Mouse (Mus musculus): ENCODE results near the gene Tspan9.

The Tspan9 gene

DNA sequence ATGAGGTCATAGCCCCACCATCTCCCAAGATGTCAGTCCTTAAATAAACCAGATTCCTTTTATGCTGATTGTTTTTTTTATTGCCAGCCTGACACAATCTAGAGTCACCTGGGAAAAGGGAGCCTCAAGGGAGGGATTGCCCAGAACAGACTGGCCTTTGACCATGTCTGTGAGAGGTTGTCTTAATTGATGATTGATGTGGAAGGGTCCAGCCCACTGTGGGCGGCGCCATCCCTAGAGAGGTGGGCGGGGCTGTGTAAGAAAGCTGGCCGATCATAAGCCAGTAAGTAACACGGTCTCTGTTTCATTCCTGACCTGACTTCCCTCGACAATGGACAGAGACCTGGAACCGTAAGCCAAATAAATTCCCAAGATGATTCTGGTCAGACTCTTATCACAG lies 124.3 kb downstream of the Tspan9 start:
- CTCF ChIA-PET = no interaction called here

DNA sequence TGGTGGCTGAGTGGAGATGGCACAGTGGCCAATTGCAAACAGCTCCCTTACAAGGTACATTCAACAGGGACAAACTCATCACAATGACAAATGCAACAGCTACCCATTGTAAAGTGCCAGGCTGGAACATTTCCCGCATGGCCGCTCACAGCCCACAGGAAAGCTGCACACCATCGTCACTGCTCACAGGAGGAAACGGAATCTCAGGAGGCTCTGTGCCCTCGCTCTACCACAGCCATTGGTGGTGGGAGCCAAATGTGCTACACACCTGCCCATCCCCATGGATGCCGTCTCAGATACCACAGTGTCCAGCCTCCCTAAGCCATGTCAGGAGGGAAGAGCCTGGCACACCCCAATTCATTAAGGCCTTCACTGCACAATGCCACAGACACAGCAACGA lies 128.1 kb downstream of the Tspan9 start:
- CTCF ChIA-PET = no interaction called here

DNA sequence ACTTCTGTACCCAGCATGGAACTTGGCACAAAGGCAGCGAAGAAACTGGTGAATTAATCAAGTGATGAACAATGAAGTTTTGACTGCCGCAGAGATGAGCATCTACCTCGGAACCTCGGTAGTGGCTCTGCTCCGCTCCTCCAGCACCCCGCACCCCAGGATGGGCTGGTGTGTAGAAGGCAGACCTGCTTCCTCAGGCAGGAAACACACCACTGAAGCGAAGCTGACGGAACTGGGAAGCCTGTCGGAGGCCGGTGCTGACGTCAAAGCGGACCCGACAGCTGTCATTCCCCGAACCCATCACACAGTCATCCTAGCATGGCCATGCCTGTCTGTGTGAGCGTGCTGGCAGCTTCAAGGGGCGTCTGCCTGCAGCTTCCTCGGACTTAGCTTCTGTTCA lies 131.6 kb downstream of the Tspan9 start:
- CTCF ChIA-PET = no interaction called here

DNA sequence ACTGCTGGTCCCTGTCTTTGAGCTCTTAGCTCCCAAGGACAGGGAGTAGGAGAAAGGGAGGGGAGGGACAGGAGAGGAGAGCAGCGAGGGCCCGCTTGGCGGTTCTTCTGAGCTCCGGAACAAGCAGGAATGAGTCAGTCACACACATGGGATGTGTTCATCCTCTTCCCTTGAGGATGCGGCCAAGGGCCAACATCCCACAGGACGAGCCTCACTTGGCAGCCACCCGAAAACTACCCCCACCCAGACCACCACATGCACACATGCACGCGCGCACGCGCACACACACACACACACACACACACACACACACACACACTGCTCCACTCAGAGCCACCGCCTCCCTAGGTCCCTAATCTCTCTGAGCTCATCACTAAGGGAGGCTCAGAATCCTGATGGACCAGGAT lies 132.3 kb downstream of the Tspan9 start:
- CTCF ChIA-PET = no interaction called here

DNA sequence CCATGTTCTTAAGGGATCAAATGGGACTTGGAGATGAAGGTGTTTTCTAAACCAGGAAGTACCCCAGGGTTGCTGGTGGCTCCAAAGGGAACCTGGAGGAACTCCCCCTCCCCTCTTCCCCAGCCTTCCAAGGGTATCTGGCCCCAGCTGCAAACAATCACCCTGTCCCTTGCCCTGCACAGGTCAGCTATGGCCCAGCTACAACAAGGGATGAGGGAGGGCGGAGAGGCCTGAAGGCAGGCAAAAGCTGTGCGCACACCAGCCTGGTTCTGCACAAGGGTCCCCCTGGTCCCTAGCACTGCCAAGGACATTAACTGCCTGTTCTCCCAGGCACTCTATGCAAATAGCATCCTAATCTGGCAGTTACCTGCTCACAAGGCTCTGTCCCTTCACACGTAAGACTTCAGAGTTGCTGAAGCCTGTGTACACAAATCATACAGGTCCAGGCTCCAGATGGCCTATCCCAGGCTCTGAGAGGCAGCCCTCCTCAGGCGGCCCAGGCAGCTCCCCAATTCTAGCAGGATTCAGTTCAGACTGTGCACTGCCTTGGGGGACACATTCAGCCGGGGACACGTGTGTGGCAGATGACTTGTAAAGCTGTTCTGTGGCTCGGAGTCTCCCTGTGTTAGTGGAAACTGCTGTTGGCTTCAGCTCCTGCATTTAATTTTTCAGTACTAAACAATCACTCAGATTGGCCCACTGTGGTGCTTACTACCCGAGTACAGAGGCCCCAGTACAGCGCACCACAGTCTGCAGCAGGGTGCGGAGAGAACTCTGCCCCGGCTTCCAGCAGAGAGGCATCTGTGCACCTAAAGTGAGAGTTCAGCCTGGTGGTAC lies 133.0 kb downstream of the Tspan9 start:
- CTCF ChIA-PET = no interaction called here

DNA sequence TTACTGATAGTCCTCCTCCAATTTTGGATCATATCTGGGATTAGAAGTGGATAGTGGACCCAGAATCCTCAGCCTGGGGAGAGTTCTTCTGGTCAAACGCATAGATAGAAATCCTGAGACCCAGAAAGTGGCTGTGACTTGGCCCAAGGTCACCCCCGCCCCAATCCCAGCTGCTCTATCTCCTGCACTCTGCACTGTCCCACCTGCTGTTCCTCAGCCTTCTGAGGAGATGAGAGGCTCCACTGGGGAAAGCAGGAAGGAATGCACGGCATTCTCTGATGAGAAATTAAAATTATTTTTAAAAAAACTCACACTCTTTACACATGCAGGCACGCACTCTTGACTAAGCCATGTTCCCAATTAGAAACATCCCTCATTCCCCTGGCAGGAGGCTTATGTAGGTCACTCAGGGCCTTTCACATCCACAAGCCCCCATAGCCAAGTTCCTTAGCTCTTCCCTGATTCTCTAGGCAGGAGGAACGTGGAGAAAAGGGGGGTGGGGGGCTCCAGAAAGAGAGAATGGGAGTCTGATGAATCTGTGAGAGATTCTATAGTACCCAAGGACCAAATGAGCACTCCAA lies 135.3 kb downstream of the Tspan9 start:
- CTCF ChIA-PET = no interaction called here

DNA sequence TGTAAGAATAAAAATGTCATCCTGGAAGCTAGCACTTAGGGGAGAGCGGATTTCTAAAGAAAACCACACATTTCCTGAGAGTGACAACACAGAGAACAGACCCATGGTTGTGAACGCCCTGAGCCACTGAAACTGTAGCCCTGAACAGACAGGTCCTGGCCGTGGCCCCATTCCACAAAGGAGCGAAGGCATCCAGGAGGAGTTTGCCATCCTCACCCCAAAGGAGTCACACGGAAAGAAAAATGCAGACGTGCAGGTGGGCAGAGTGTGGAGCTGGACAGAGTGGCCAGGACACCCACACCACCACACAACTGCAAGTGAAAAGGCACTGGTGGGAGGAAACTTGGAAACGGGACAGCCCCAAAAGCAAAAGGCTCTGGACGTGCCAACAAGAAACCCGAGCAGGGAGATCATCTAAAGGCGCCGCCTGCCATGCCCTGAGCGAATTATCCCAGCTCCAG lies 136.1 kb downstream of the Tspan9 start:
- CTCF ChIA-PET = no interaction called here

DNA sequence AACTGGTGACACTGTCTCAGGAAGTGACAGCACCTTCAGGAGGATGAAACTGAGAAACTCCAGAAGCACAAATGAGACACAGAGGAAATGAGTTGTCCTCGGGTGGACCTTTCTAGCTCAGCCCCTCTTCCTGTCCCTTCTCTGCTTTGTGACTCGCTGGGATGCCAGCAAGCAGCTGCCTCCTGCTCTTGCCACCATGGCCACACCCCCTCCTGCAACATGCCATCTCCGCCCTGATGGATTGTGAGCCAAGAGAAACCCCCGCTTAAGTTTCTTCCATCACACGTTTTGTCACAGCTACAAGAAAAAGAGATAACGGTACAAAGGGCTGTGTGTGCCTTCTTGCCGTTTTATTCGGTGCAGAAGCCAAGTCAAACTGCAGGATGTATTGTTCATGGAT lies 137.2 kb downstream of the Tspan9 start:
- CTCF ChIA-PET = no interaction called here

DNA sequence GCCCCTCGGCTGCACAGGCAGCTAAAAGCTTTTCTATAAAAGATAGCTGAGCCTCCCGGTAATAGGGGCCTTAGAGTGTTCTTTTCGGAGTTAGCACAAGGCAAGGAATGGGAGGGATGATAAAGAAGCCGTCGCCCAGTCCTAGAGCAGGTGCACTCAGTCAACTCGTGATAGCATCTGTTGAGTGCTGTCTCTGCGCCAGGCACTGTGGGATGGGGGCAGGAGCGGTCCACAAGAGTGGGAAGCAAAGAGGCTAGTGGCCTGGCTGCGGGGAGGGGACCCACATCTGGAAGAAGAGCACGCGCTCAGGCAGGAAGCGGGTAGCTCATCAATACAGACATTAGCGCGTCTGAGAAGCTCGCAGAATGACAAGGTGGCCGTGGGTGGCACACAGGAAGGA lies 138.8 kb downstream of the Tspan9 start:
- CTCF ChIA-PET = no interaction called here

DNA sequence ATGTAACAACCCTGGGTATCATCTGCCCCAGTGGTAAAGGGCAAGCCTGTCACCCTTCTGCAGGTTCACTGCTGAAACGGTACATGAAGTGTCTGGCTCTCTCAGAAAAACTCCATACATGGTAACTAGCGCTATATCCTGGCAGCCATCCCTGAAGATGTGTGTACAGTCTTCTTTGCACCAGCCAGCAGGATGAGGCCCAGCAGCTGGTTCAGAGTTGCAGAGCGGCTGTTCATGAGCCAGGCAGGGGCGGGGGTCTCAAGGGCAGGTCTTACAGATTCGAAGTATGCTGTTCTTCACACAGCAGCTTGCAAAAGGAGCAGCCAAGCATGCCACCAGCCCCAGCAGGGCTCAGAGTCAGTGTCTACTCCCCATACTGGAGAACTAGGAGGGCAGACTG lies 139.9 kb downstream of the Tspan9 start:
- CTCF ChIA-PET = no interaction called here

DNA sequence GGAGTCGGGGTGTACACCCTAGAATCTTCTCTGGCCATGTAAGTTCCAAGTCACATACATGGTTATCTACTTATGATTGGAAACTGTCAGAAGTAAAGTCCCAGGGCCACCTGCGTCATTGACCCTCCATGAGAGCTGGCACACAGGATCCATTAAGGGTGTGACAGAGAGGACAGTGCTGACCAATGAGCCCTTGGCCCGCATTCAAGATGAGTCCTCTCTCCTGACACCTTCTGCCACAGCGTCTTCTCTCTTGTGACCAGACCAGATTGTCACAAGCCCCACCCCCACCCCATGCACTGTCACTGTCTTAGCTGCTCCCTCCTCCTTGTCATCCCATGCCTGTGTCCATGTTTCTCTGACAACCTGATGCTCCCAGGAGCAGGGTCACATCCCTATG lies 140.7 kb downstream of the Tspan9 start:
- CTCF ChIA-PET = interaction anchor here (0.6 kb wide), 1 partner anchor 56 kb away, joined by 3 read pairs; no protein-coding TSS in a partner anchor

DNA sequence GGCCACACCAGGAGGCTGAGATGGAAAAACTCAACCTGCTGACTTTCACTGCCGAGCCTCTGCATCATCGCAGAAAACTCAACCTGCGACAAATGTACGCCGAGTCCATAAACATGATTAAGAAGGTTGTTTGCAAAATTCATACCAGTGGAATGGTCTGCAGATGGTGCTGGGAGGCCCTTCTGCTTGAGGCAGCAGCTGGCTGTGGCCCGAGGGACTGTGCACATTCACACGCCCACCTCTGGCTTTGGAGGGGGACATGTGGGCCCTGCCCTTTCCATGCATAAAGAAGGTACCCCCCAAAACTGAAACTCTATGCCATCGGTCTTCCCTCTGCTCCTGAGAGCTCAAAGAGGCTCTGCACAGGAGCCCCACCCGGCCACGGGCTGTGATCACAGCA lies 141.3 kb downstream of the Tspan9 start:
- CTCF ChIA-PET = no interaction called here

DNA sequence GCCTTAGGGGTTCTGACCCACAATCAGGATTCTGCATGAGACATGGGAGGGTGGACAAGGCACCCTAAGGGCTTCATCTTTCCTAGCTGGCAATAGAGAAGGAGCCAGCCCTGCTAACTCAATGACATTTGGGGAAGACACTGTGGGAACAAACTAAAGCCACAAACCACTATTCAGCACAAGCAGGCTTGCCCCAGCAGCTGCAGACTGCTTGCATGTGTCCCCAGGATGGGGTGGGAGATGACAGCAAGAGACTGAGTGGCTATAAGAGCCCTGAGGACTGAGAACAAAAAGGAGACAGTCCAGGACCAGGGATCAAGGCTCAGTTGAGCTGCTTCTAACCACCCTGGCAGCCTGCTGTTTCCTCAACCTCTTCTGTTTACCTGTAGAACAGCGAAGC lies 141.8 kb downstream of the Tspan9 start:
- CTCF ChIA-PET = no interaction called here

DNA sequence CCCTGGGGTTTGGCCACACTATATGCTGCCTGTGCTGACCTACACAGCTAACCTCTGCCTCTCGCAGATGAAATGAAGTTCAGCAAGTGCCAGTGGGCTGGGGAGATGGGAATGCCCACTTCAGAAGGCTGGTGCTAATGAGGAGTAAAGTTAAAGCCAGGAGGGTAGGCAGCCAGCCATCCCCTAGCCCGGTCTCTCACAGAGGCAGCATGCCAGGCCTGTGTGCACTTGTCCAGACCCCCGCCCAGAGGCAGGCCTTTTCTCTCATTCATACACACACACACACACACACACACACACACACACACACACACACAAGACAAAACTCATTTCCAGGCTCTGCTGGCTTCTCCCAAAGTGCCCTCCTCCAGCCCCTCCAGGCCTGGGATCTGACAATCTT lies 142.6 kb downstream of the Tspan9 start:
- CTCF ChIA-PET = interaction anchor here (0.8 kb wide), 1 partner anchor 366 kb away, joined by 4 read pairs; no protein-coding TSS in a partner anchor

DNA sequence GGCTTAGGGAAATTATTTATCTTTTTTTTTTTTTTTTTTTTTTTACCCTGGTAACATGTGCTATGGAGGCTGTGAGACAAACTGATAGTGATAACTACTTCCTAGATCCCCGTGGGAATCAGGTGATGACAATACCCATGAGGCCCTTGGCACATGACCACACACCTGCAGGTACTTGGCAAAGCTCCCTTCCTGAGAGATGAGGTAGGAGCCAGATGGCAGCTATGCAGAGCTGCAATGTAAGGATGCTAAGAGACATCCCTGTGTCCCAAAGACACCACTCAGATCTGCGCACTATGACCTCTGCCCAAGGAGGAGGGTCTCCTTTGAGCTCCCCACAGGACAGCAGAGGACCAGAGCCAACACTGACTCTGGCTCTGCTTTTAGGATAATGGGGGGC lies 144.3 kb downstream of the Tspan9 start:
- CTCF ChIA-PET = interaction anchor here (0.7 kb wide), 1 partner anchor 263 kb away, joined by 19 read pairs; no protein-coding TSS in a partner anchor

DNA sequence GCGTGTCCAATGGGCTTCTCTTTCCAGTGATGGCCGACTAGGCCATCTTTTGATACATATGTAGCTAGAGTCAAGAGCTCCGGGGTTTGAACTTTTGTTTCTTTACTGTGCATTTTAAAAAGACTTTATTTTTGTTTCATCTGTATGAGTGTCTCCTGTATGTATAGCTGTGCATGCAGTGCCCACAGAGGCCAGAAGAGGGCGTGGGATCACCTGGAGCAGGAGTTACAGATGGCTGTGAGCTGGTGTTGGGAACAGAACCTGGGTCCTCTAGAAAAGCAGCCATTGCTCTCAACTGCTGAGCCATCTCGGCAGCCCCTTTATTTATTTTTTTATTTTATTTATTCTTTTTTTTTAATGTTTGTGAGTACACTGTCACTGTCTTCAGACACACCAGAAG lies 146.5 kb downstream of the Tspan9 start:
- CTCF ChIA-PET = no interaction called here

DNA sequence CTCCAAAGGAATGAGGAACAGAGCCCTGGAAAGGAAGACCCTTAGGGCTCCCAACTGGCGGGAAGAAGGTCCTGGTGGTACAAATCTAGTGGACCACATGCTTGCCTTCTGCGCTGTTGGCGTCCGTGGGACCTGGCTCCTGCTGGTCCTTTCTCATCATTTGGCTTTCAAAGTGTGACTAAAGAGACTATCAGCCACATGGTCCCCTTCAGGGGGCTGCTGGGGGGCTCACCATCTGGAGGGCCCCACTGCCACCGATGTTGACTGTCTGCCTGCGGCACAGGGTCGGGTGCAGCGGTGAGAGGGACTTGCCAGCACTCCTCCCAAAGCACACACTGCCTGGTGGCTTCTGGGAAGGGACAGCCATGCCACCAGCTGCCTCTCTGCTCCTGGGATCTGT lies 150.4 kb downstream of the Tspan9 start:
- CTCF ChIA-PET = no interaction called here

DNA sequence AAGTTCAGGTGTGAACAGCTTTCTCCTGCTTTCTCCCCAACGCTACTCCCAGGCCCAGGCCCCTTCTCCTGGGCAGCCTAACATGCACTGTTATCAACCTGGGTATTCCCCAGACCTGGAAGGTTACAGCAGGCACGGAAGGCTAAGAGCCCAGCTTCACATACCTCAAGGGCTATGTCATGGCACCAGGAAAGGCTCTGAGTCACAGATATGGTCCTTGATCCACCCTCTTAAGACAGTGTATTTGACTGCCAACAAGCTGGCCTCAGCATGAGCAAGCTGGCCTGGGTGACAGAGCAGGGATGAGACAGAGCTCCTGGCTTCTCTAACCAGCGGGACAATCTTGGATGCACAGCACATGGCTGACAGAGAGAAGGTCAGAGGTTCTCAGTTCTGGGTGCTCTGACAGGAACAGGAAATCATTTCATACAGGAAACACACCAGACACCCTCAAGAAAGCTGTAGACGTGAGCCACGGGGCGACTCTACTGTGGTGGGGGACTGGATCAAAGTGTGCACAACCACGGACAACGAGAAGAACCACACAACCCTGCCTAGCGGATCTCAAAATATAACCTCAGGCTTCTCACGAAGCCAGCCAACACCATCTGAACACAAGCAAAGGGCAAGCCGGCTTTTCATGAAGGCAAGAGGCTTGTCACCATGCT lies 151.8 kb downstream of the Tspan9 start:
- CTCF ChIA-PET = no interaction called here

DNA sequence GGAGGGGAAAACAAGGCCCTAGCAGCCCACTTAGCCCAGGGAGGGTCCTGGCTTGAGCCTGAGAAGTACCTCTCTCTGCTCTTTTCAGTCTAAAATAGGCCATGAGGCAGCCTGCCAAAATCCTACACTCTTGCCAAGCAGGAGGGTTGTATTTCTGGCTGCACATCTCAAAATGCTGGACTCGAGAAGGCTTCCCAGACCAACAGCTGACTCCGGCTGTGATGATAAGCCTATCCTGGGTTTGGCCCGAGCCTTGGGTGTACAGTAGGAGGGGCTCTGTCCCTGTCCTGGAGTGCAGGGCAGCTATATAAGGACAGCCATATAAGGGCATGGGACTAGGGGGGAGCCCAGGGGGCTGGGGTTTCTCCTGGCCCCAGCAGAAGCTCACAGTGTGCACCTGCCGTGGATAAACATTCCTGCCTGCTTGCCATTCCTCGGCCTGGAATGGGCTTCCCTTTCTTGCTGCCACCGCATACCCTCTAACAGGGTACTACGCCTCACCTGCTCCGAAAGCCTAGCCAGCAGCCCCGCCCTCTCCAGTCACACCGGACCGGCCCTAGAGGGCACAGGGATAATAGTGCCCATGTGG lies 153.7 kb downstream of the Tspan9 start:
- CTCF ChIA-PET = no interaction called here

DNA sequence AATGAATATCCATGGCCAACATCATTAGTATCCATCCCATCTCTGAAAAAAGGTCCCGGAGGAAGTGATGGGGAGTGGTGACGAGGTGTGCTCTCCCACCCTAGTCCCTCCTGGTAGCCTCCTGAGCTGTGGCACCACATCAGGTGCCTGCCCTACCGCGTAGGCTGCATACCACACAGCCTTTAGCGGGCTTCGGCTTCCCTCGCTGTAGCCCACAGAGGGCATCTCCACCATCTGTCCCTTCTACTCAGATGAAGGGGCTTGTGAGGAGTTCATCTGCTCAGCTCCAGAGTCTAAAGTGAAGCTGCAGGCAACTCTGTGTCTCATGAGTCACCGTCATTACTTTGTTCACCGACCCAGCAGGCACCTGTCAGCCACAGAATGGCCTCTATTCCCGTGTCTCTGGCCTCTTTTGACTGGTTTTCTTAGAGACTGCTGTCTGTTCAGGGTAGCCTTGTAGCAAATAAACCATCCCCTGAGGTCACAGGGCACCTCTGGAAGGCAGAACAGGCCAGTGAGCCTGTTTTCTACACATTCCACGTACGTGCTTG lies 154.4 kb downstream of the Tspan9 start:
- CTCF ChIA-PET = no interaction called here

DNA sequence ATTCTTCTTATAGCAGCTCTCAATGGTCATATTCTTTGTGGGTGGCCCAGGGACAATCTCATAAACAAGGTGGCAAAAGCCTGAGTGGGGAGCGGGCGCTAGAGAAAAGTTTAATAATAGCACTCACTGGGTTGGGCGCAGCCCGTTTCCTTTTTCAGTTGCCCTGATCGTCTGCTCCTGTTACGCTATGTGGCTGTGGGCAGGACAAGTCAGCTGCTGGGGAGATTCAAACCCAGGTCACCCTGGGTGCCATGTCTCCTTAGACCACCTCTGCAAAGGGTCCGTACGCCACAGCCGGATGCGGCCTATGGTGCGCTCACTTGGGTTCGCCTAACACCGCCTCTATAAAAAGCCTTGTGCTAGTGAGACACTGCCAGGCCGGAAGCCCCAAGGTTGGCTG lies 156.0 kb downstream of the Tspan9 start:
- CTCF ChIA-PET = no interaction called here

DNA sequence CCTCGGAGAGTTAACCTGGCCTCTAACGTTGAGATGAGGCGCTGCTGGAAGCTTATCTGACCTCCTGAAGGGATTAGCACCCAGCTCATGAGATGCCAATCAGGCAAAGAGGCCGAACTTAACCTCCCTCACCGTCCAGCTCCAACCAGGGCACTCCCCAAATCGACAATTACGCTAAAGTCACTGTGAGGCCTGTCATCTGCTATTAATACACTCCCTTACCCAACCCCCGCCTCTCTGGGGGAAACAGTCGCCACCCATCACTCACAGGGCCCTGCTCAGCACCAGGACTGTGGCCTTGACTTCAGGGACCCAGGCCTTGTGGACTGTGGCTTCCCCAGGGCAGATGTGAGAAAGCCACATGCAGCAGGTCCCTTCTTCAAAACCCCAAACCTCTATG lies 157.0 kb downstream of the Tspan9 start:
- CTCF ChIA-PET = no interaction called here

DNA sequence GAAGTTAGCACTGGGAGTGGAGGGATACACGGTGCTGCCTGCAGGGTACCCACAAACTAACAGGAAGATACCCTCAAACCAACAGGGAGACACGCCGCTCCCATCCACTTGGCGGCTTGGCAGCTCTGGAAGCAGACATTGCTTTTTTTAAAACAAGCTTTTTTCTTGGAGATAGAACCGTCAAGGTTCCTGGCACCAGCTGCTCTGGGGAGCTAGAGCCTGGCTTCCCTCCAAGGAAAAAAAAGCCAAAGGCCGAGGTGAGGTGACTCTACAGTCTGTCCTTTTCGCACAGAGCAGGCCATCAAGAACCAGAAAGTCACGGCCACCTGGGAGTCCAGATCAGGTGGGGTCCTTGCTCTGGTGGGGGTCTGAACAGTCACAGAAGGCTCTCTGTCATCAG lies 162.2 kb downstream of the Tspan9 start:
- CTCF ChIA-PET = no interaction called here
